Mouse (Mus musculus): Measurements from ENCODE around the gene Ciao1. TPM values are rescaled to one million over a fixed set of nuclear protein-coding genes. Genes with fewer than 3 reads are reported as not detected.
"Not testable (repeated sequence)": the region's sequence is repeated elsewhere in the genome, so short reads cannot be mapped to it uniquely, and the experiment has no call there.

Ciao1 gene
- total RNA-seq (2021) = 10 to 100 TPM; 62.5 to 66.0 TPM

- intact Hi-C loops (cut with DNase I) = no loop called here
- peak; percentile 98 to 99 for DNase-seq (ENCODE audit: extremely low spot score in 1 of 2, low spot score in 2 of 2)
Measured at GRCm38 (mm10) chr2:127247592-127248333, at the start of gene Ciao1, which contains the start of gene Tmem127. TSS of gene Ciao1 (minus strand) at chr2:127247816. TSS of gene Tmem127 (plus strand) at chr2:127247908.

GRCm38 (mm10) chr2:127297001-127297805, 49.6 kb upstream of the Ciao1 start:
- intact Hi-C loops (cut with DNase I) = no loop called here
- no peak for DNase-seq (ENCODE audit: extremely low spot score in 1 of 2, low spot score in 2 of 2)

- no peak for DNase-seq (ENCODE audit: extremely low spot score in 1 of 2, low spot score in 2 of 2)
- intact Hi-C loops (cut with DNase I) = no loop called here
Measured at GRCm38 (mm10) chr2:127292250-127292649, 44.6 kb upstream of the Ciao1 start.

GRCm38 (mm10) chr2:127278162-127278561, 30.5 kb upstream of the Ciao1 start:
- no peak for DNase-seq (ENCODE audit: extremely low spot score in 1 of 2, low spot score in 2 of 2)
- intact Hi-C loops (cut with DNase I) = no loop called here

- DNase-seq (ENCODE audit: extremely low spot score in 1 of 2, low spot score in 2 of 2) = no peak
- intact Hi-C loops (cut with DNase I) = no loop called here
Measured at GRCm38 (mm10) chr2:127275551-127276320, 28.1 kb upstream of the Ciao1 start.

- DNase-seq (ENCODE audit: extremely low spot score in 1 of 2, low spot score in 2 of 2) = no peak
- intact Hi-C loops (cut with DNase I) = no loop called here
Measured at GRCm38 (mm10) chr2:127274590-127274989, 27.0 kb upstream of the Ciao1 start.

GRCm38 (mm10) chr2:127272806-127273205, 25.2 kb upstream of the Ciao1 start:
- intact Hi-C loops (cut with DNase I) = no loop called here
- no peak for DNase-seq (ENCODE audit: extremely low spot score in 1 of 2, low spot score in 2 of 2)

GRCm38 (mm10) chr2:127272049-127272448, 24.4 kb upstream of the Ciao1 start:
- intact Hi-C loops (cut with DNase I) = not testable (repeated sequence)

GRCm38 (mm10) chr2:127271042-127271515, 23.5 kb upstream of the Ciao1 start:
- intact Hi-C loops (cut with DNase I) = no loop called here
- peak in 1 of 2 experiments; percentile 32 for DNase-seq (ENCODE audit: extremely low spot score in 1 of 2, low spot score in 2 of 2)

More at GRCm38 (mm10) chr2:127272049-127272448, 24.4 kb upstream of the Ciao1 start:
- not testable (repeated sequence) for DNase-seq (ENCODE audit: extremely low spot score in 1 of 2, low spot score in 2 of 2)

GRCm38 (mm10) chr2:127270300-127271041, 22.9 kb upstream of the Ciao1 start:
- DNase-seq (ENCODE audit: extremely low spot score in 1 of 2, low spot score in 2 of 2) = peak; percentile 76 to 92
- intact Hi-C loops (cut with DNase I) = no loop called here

- intact Hi-C loops (cut with DNase I) = no loop called here
- DNase-seq (ENCODE audit: extremely low spot score in 1 of 2, low spot score in 2 of 2) = peak; percentile 96
Measured at GRCm38 (mm10) chr2:127269491-127270299, 22.1 kb upstream of the Ciao1 start, which contains the start of gene Stard7. TSS of gene Stard7 (plus strand) at chr2:127270218.

GRCm38 (mm10) chr2:127267854-127268253, 20.2 kb upstream of the Ciao1 start:
- DNase-seq (ENCODE audit: extremely low spot score in 1 of 2, low spot score in 2 of 2) = no peak
- intact Hi-C loops (cut with DNase I) = no loop called here

GRCm38 (mm10) chr2:127262480-127262879, 14.9 kb upstream of the Ciao1 start:
- no peak for DNase-seq (ENCODE audit: extremely low spot score in 1 of 2, low spot score in 2 of 2)
- intact Hi-C loops (cut with DNase I) = no loop called here

GRCm38 (mm10) chr2:127259340-127259739, 11.7 kb upstream of the Ciao1 start:
- intact Hi-C loops (cut with DNase I) = loop anchor here (10.0 kb wide), 1 partner anchor 295 kb away; no protein-coding TSS in a partner anchor
- DNase-seq (ENCODE audit: extremely low spot score in 1 of 2, low spot score in 2 of 2) = no peak

- intact Hi-C loops (cut with DNase I) = loop anchor here (10.0 kb wide), 1 partner anchor 300 kb away; no protein-coding TSS in a partner anchor
- no peak for DNase-seq (ENCODE audit: extremely low spot score in 1 of 2, low spot score in 2 of 2)
Measured at GRCm38 (mm10) chr2:127255294-127255693, 7.7 kb upstream of the Ciao1 start.

GRCm38 (mm10) chr2:127254604-127255134, 7.1 kb upstream of the Ciao1 start:
- intact Hi-C loops (cut with DNase I) = loop anchor here (10.0 kb wide), 1 partner anchor 300 kb away; no protein-coding TSS in a partner anchor
- DNase-seq (ENCODE audit: extremely low spot score in 1 of 2, low spot score in 2 of 2) = no peak

GRCm38 (mm10) chr2:127252787-127253186, 5.2 kb upstream of the Ciao1 start:
- DNase-seq (ENCODE audit: extremely low spot score in 1 of 2, low spot score in 2 of 2) = no peak
- intact Hi-C loops (cut with DNase I) = loop anchor here (10.0 kb wide), 1 partner anchor 302 kb away; no protein-coding TSS in a partner anchor

Measured in left cerebral cortex, postnatal 10 days (tissue).